Mouse (Mus musculus): ENCODE data around the gene Cog7.

- TF ChIP-seq CTCF (IDR thresholded peaks at IDR 0.05; ENCODE audit: low read depth) (no peak), EP300 (optimal IDR thresholded peaks at IDR 0.05) (no peak)
These were observed 84.8 kb downstream of the Cog7 start for GRCm38 (mm10) chr7:121896689-121897088.

Measured in stomach, postnatal 0 days (tissue).